Mouse (Mus musculus): ENCODE results near the gene Fam178b.

Fam178b gene

GRCm38 (mm10) chr1:36526903-36527302 lies 156.1 kb downstream of the Fam178b start:
- no peak for DNase-seq (ENCODE audit: low read depth in 1 of 2, low spot score in 2 of 2)

- DNase-seq (ENCODE audit: low read depth in 1 of 2, low spot score in 2 of 2), result no peak
These were observed 157.2 kb downstream of the Fam178b start for GRCm38 (mm10) chr1:36525774-36526173.

- DNase-seq (ENCODE audit: low read depth in 1 of 2, low spot score in 2 of 2), result no peak
These were observed 158.9 kb downstream of the Fam178b start for GRCm38 (mm10) chr1:36524058-36524457.

GRCm38 (mm10) chr1:36523332-36524013 lies 159.5 kb downstream of the Fam178b start:
- DNase-seq (ENCODE audit: low read depth in 1 of 2, low spot score in 2 of 2), result no peak

- DNase-seq (ENCODE audit: low read depth in 1 of 2, low spot score in 2 of 2), result no peak
These were observed 160.8 kb downstream of the Fam178b start for GRCm38 (mm10) chr1:36522210-36522609.

- no peak for DNase-seq (ENCODE audit: low read depth in 1 of 2, low spot score in 2 of 2)
These were observed 163.4 kb downstream of the Fam178b start for GRCm38 (mm10) chr1:36519626-36520025.

GRCm38 (mm10) chr1:36518259-36518658 lies 164.7 kb downstream of the Fam178b start:
- DNase-seq (ENCODE audit: low read depth in 1 of 2, low spot score in 2 of 2), result no peak

- no peak for DNase-seq (ENCODE audit: low read depth in 1 of 2, low spot score in 2 of 2)
These were observed 169.3 kb downstream of the Fam178b start for GRCm38 (mm10) chr1:36513718-36514117.

GRCm38 (mm10) chr1:36513310-36513709 lies 169.7 kb downstream of the Fam178b start:
- no peak for DNase-seq (ENCODE audit: low read depth in 1 of 2, low spot score in 2 of 2)

GRCm38 (mm10) chr1:36512966-36513280 lies 170.1 kb downstream of the Fam178b start:
- no peak for DNase-seq (ENCODE audit: low read depth in 1 of 2, low spot score in 2 of 2)
